ENCODE assay signal across 13 mouse cellular contexts in genomic region chr19:7113574-7113973, GRCm38 (mm10). TPM values are rescaled to one million over a fixed set of nuclear protein-coding genes. Genes with fewer than 3 reads are reported as not detected.
DNase-seq lines count a peak whose midpoint lies in the region; ATAC-seq lines count a peak whose summit lies in the region.
"Had no signal": no experiment of that assay in that cellular context is flagged by ENCODE, and none has a peak within 500 bp of the region (broad histone marks: within the 10 kb centered on the region; RNA-seq: fewer than 3 reads in every experiment).

No protein-coding gene starts in this region.

- 0 out of 2 replicates have a peak overlapping the region, but pooled peaks have one; percentile 14 for H3K4me2 ChIP-seq in kidney, embryonic 15.5 days
- H3K4me2 ChIP-seq in midbrain, embryonic 15.5 days: no peak overlapping the region

- DNase-seq in kidney, adult 9 months: no peak
- DNase-seq in embryonic facial prominence, embryonic 10.5 days (ENCODE audit: low spot score): no peak
- DNase-seq in forelimb bud, embryonic 11.5 days (ENCODE audit: low read depth, low spot score): peak; percentile 65
- DNase-seq in MN1 (ENCODE audit: low spot score): no peak
- DNase-seq in urinary bladder, adult 2 months (ENCODE audit: low spot score): no peak
- DNase-seq in urinary bladder, adult 18-20 months (ENCODE audit: low spot score in 2 of 2): no peak
- DNase-seq: adrenal gland, adult 2 months; gastrocnemius, postnatal 25 days; kidney, postnatal 14 days; right cerebral cortex, postnatal 14 days; thymus, postnatal 4 days had no signal

- ATAC-seq in kidney, embryonic 15.5 days (replicated peaks; ENCODE audit: low FRiP score): no peak
- ATAC-seq in midbrain, embryonic 15.5 days (replicated peaks): 0 out of 2 replicates have a peak, but pooled peaks have one; percentile 11

- no peaks in the 10 kb centered on the region for H3K36me3 ChIP-seq in kidney, embryonic 15.5 days
- H3K36me3 ChIP-seq in embryonic facial prominence, embryonic 10.5 days (replicated peaks): no peaks in the 10 kb centered on the region
- H3K36me3 ChIP-seq in midbrain, embryonic 15.5 days (replicated peaks): no peaks in the 10 kb centered on the region

- H3K4me3 ChIP-seq in kidney, embryonic 15.5 days (replicated peaks): no peak overlapping the region
- H3K4me3 ChIP-seq in embryonic facial prominence, embryonic 10.5 days: no peak overlapping the region
- H3K4me3 ChIP-seq in midbrain, embryonic 15.5 days: no peak overlapping the region

- peak overlapping the region; percentile 76 for H3K27ac ChIP-seq in kidney, embryonic 15.5 days
- H3K27ac ChIP-seq in embryonic facial prominence, embryonic 10.5 days (replicated peaks): peak overlapping the region; percentile 55
- H3K27ac ChIP-seq in midbrain, embryonic 15.5 days: peak overlapping the region; percentile 54

- H3K9me3 ChIP-seq in kidney, embryonic 15.5 days (replicated peaks): no peaks in the 10 kb centered on the region
- no peaks in the 10 kb centered on the region for H3K9me3 ChIP-seq in embryonic facial prominence, embryonic 10.5 days
- no peaks in the 10 kb centered on the region for H3K9me3 ChIP-seq in midbrain, embryonic 15.5 days

- H3K27me3 ChIP-seq in kidney, embryonic 15.5 days: peaks cover 66% of the 10 kb centered on the region
- H3K27me3 ChIP-seq in embryonic facial prominence, embryonic 10.5 days (replicated peaks; ENCODE audit: low read depth, poor library complexity, severe bottlenecking): peaks cover 66% of the 10 kb centered on the region
- no peaks in the 10 kb centered on the region for H3K27me3 ChIP-seq in midbrain, embryonic 15.5 days (replicated peaks)

- H3K9ac ChIP-seq in kidney, embryonic 15.5 days: no peak overlapping the region
- no peak overlapping the region for H3K9ac ChIP-seq in midbrain, embryonic 15.5 days

- WGBS in kidney, embryonic 15.5 days: 20% methylated on average over 14 of the region's 14 CpGs
- WGBS in embryonic facial prominence, embryonic 10.5 days: 25% methylated on average over 14 of the region's 14 CpGs
- 7% methylated on average over 14 of the region's 14 CpGs for WGBS in midbrain, embryonic 15.5 days

- H3K4me1 ChIP-seq in kidney, embryonic 15.5 days: peaks cover 84% of the 10 kb centered on the region
- peaks cover 78% of the 10 kb centered on the region for H3K4me1 ChIP-seq in embryonic facial prominence, embryonic 10.5 days
- H3K4me1 ChIP-seq in midbrain, embryonic 15.5 days: peaks cover 61% of the 10 kb centered on the region

RNA-seq across cellular contexts. Expression of gene Flrt1, which starts 8.0 kb away (rescaled TPM):
- polyA plus RNA-seq in kidney, embryonic 15.5 days (2015; fragmentation: Nextera tagmentation; extraction: Ambion mirVana): 4.4 and 5.0 TPM in 2 replicates
- polyA plus RNA-seq in embryonic facial prominence, embryonic 10.5 days (2016; fragmentation: Nextera tagmentation; extraction: Ambion mirVana): 2.5 and 2.9 TPM in 2 replicates
- polyA plus RNA-seq in midbrain, embryonic 15.5 days (2015; fragmentation: Nextera tagmentation; extraction: Ambion mirVana): 12.2 and 12.5 TPM in 2 replicates
- 0.37 and 0.66 TPM in 2 replicates for polyA plus RNA-seq in urinary bladder, adult 2 months (2012; rRNA removed)

RNA-seq across cellular contexts. Expression of gene Macrod1, which starts 57.0 kb away (rescaled TPM):
- 13.9 and 14.8 TPM in 2 replicates for polyA plus RNA-seq in kidney, embryonic 15.5 days (2015; fragmentation: Nextera tagmentation; extraction: Ambion mirVana)
- polyA plus RNA-seq in embryonic facial prominence, embryonic 10.5 days (2016; fragmentation: Nextera tagmentation; extraction: Ambion mirVana): 5.0 and 5.4 TPM in 2 replicates
- polyA plus RNA-seq in midbrain, embryonic 15.5 days (2015; fragmentation: Nextera tagmentation; extraction: Ambion mirVana): 5.6 and 6.0 TPM in 2 replicates
- polyA plus RNA-seq in urinary bladder, adult 2 months (2012; rRNA removed): 23.7 and 26.2 TPM in 2 replicates
